Mouse (Mus musculus) neural tube, embryonic 13.5 days (tissue): ENCODE measurements around the gene Smchd1. TPM values are rescaled to one million over a fixed set of nuclear protein-coding genes. Genes with fewer than 3 reads are reported as not detected.
A peak's percentile ranks its signal among the peaks of the same experiment; 100 is the strongest.
"Not testable (repeated sequence)": the region's sequence is repeated elsewhere in the genome, so short reads cannot be mapped to it uniquely, and the experiment has no call there.

Experiments used
- ATAC-seq: fragments of 200-750 bp; cut with Nextera tagmentation; 2 replicates; pipeline ENCODE4 v1.8.0; 2017; ENCODE audit warnings: low read depth, mild to moderate bottlenecking, moderate TSS enrichment, moderate library complexity
- H3K27ac ChIP-seq: fragments of 300-500 bp; sonication (generic); replicated peaks from 2 replicates; pipeline ENCODE4 v1.5.1; 2015; ENCODE audit warnings: moderate library complexity, mild to moderate bottlenecking, inconsistent platforms
- H3K27me3 ChIP-seq: fragments of 300-500 bp; sonication (generic); 2 replicates; pipeline ENCODE4 v1.6.1; 2015; ENCODE audit warnings: mild to moderate bottlenecking, inconsistent platforms
- H3K36me3 ChIP-seq: fragments of 300-500 bp; sonication (generic); 2 replicates; pipeline ENCODE4 v1.6.1; 2015; ENCODE audit warnings: mild to moderate bottlenecking, inconsistent platforms
- H3K4me1 ChIP-seq: fragments of 300-500 bp; sonication (generic); replicated peaks from 2 replicates; pipeline ENCODE4 v1.6.1; 2015; ENCODE audit warnings: inconsistent platforms
- H3K4me2 ChIP-seq: fragments of 300-500 bp; sonication (generic); 2 replicates; pipeline ENCODE4 v1.6.1; 2015; ENCODE audit warnings: inconsistent platforms, mild to moderate bottlenecking, moderate library complexity
- H3K4me3 ChIP-seq: fragments of 300-500 bp; sonication (generic); 2 replicates; pipeline ENCODE4 v1.5.1; 2015; ENCODE audit warnings: mild to moderate bottlenecking, inconsistent platforms
- H3K9ac ChIP-seq: fragments of 300-500 bp; sonication (generic); 2 replicates; pipeline ENCODE4 v1.6.1; 2015; ENCODE audit warnings: moderate library complexity, mild to moderate bottlenecking, inconsistent platforms
- H3K9me3 ChIP-seq: fragments of 300-500 bp; sonication (generic); 2 replicates; pipeline ENCODE4 v1.6.1; 2016; ENCODE audit warnings: inconsistent platforms
- WGBS: fragments of 180-500 bp; shearing (Covaris S2); methylation state at CpG from one replicate; pipeline ENCODE4 v1.1.7; 2015; 5-methylcytosine and 5-hydroxymethylcytosine counted together
- polyA plus RNA-seq: library from polyadenylated mRNA; unstranded; fragments of >200 nt; fragmentation: Nextera tagmentation; extraction: Ambion mirVana; gene quantifications from 2 replicates; pipeline ENCODE4 v1.2.1, GENCODE M21; 2015

The Smchd1 gene
- polyA plus RNA-seq, 1 experiment from 2014 or later, result 34.5 TPM

DNA sequence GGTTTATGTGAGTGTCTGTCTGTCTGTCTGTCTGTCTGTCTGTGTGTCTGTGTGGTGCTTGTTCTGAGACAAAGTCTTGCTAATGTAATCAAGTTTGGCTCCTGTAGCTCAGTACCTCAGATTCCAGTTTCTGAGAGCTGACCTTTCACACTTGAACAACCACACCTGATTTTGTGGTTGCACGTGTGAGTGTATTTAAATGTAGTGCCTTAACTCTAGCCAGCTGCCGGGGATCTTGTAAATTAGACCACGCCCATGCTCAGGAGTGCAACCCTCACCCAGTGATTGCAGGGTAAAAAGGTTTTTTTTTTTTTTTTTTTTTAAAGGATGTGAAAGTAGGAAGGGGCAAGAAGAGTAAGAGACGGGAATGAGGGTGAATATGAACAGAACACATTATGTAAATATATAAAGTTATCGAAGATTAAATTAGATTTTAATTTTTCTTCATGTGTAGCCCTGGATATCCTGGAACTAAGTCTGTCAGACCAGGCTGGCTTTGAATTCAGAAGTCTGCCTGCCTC lies 4.3 kb upstream of the Smchd1 start:
- H3K4me1 ChIP-seq, result peaks cover 8% of the 10 kb centered on the region
- no peak overlapping the region for H3K9ac ChIP-seq
- H3K27ac ChIP-seq, result no peak overlapping the region
- no peaks in the 10 kb centered on the region for H3K36me3 ChIP-seq
- no peak overlapping the region for H3K4me2 ChIP-seq
- no peaks in the 10 kb centered on the region for H3K9me3 ChIP-seq
- no peak overlapping the region for H3K4me3 ChIP-seq
- no peak for ATAC-seq
- 73% methylated on average over 5 of the region's 5 CpGs for WGBS
- H3K27me3 ChIP-seq, result no peaks in the 10 kb centered on the region

DNA sequence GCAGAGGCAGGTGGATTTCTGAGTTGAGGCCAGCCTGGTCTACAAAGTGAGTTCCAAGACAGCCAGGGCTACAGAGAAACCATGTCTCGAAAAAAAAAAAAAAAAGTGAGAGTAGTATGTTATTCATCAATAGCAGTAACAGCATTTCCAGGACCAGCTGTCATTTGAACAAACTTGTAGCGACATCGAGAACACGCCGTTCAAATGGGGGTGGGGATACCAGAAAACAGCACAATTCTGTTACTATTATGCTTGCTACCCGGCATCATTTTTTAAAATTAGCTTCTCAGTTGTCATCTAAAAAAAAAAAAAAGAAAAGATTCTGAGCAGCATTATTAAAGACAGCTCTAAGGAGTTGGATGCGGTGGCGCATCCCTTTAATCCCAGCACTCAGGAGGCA lies 2.3 kb upstream of the Smchd1 start:
- WGBS, result 94% methylated on average over 8 of the region's 8 CpGs
- Histone ChIP-seq H3K4me1 (peaks cover 27% of the 10 kb centered on the region), H3K4me2 (no peak overlapping the region), H3K4me3 (no peak overlapping the region), H3K27ac (no peak overlapping the region), H3K36me3 (no peaks in the 10 kb centered on the region), H3K9ac (no peak overlapping the region), H3K9me3 (no peaks in the 10 kb centered on the region), H3K27me3 (no peaks in the 10 kb centered on the region)
- no peak for ATAC-seq

DNA sequence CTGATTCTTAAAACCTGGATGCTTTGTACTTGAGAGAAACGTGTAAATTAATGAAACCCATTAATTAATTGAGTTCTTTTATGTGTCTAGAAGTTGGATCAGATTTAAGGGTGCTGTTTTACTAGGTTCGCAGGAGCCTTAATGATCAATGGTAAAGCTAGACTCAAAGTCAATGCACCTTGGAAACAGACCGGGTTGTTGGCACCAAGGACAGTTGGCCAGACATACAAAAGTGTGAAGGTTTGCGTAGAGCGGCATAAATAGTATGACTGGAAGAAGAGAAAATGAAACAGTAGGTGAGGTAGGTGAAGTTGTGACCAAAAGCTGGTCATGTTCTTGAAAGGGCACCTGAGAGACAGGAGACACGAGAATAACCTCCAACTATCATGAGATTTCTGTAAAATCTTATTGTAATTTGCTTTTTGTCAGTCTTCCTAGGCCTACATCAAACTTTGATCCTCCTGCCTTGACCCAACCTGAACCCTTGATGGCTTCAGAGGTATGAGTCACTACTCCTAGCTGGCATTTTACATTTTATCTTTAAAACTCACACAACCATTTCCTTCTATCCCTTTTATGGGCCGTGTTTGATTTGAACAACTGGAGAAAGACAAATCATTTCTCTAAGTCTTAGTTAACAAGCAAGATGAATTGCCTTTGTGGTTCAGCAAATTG lies 1.3 kb upstream of the Smchd1 start:
- H3K9ac ChIP-seq, result peak overlapping the region; percentile 95
- H3K4me2 ChIP-seq, result peak overlapping the region; percentile 93
- no peak for ATAC-seq
- no peaks in the 10 kb centered on the region for H3K27me3 ChIP-seq
- H3K4me3 ChIP-seq, result peak overlapping the region; percentile 84
- peaks cover 28% of the 10 kb centered on the region for H3K4me1 ChIP-seq
- no peak overlapping the region; the same call in 1 of the 2 replicates for H3K27ac ChIP-seq
- WGBS, result 80% methylated on average over 7 of the region's 7 CpGs
- no peaks in the 10 kb centered on the region for H3K36me3 ChIP-seq
- no peaks in the 10 kb centered on the region for H3K9me3 ChIP-seq

DNA sequence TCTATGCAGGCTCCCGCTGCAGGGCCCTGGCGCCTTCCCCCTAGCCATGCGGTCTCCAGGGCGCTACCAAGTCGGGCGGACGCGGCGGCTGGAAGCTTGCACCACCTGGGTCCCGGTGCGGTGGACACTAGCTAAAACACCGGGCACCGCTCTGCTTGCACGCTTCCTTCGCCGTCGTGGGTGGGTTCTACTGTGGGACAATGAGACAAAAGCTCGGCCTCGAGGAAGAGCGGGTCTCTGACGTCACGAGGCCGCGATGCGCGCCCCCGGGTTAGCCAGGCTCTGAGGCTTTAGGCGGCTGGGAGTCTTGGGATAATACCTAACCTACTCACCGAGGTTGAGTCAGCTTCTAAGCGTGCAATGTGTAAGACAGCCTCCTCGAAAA lies 554 bp upstream of the Smchd1 start:
- ATAC-seq, result peak; percentile 84
- H3K4me2 ChIP-seq, result peak overlapping the region; percentile 93
- peaks cover 28% of the 10 kb centered on the region for H3K4me1 ChIP-seq
- H3K27me3 ChIP-seq, result no peaks in the 10 kb centered on the region
- peak overlapping the region; percentile 99 for H3K27ac ChIP-seq
- H3K9me3 ChIP-seq, result no peaks in the 10 kb centered on the region
- peak overlapping the region; percentile 84 for H3K4me3 ChIP-seq
- H3K36me3 ChIP-seq, result no peaks in the 10 kb centered on the region
- WGBS, result 0% methylated on average over 30 of the region's 31 CpGs
- H3K9ac ChIP-seq, result peak overlapping the region; percentile 95

DNA sequence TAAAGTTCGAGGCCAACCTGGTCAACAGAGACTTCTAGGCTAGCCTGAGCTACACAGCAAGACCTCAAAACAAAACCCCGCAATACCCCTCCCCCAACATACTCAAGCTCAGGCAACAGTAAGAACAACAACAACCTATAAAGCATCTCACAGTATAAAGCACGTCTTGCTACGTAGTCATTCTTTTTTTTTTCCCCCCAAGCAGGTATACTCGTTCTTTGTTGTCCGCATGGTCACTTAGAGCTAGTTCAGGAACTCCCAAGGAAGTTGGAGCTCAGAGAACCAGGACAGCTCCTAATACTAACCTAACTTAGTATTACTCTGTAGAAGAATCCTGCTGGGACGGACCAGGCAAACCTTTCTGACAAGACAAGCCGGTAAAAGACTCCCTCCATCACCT lies 1.0 kb downstream of the Smchd1 start:
- Histone ChIP-seq H3K9ac (peak overlapping the region; percentile 95), H3K4me2 (peak overlapping the region; percentile 93), H3K36me3 (no peaks in the 10 kb centered on the region), H3K27me3 (no peaks in the 10 kb centered on the region), H3K4me3 (peak overlapping the region; percentile 84), H3K9me3 (no peaks in the 10 kb centered on the region), H3K4me1 (peaks cover 28% of the 10 kb centered on the region), H3K27ac (no peak overlapping the region; the same call in 1 of the 2 replicates)
- WGBS, result 14% methylated on average over 8 of the region's 8 CpGs
- ATAC-seq, result no peak

DNA sequence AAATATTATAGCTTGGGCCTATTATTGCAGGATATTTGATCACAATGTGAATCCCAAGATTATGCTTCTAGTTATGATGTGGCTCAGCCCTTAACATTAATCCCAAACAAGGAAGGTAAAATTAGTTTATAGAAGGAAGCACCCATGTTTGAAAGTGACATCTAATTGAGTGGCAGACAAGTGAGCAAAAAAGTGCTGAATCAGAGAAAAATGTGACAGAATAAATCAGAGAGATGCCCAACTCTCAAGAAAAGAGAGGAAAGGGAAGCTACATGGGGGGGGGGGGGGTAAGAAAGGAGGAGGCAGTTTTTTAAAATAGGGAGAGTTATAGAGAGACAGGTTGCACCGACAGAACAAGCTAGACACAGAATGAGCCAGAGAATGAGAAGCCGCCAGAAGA lies 3.9 kb downstream of the Smchd1 start:
- H3K9me3 ChIP-seq, result no peaks in the 10 kb centered on the region
- no peak overlapping the region for H3K9ac ChIP-seq
- no peaks in the 10 kb centered on the region for H3K27me3 ChIP-seq
- H3K4me1 ChIP-seq, result peaks cover 25% of the 10 kb centered on the region
- no peaks in the 10 kb centered on the region for H3K36me3 ChIP-seq
- 81% methylated on average over 2 of the region's 2 CpGs for WGBS
- ATAC-seq, result no peak
- H3K4me2 ChIP-seq, result no peak overlapping the region
- H3K4me3 ChIP-seq, result no peak overlapping the region
- no peak overlapping the region for H3K27ac ChIP-seq

DNA sequence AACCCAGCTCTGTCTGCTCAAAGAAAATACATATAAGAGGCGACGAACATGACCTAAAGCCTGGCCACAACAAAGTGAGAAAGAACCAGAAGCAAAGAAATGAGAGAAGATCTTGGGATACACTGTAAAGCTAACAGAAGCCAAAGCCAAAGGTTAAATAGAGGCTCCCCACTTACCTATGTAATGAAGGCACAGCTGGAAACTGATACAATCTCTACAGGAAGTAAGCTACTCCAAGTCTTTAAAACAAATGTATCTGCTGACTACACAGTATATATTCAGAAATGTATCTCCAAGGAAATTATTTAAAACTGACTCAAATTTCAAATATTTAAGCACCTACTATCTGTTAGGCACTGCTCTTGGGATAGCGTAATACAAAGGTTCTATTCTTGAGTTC lies 14.8 kb downstream of the Smchd1 start:
- no peak overlapping the region for H3K9ac ChIP-seq
- no peak for ATAC-seq
- H3K27ac ChIP-seq, result no peak overlapping the region
- H3K27me3 ChIP-seq, result no peaks in the 10 kb centered on the region
- no peaks in the 10 kb centered on the region for H3K9me3 ChIP-seq
- no peak overlapping the region for H3K4me3 ChIP-seq
- H3K36me3 ChIP-seq, result peaks cover 30% of the 10 kb centered on the region
- H3K4me2 ChIP-seq, result no peak overlapping the region
- H3K4me1 ChIP-seq, result no peaks in the 10 kb centered on the region
- WGBS, result 90% methylated on average over 3 of the region's 3 CpGs

DNA sequence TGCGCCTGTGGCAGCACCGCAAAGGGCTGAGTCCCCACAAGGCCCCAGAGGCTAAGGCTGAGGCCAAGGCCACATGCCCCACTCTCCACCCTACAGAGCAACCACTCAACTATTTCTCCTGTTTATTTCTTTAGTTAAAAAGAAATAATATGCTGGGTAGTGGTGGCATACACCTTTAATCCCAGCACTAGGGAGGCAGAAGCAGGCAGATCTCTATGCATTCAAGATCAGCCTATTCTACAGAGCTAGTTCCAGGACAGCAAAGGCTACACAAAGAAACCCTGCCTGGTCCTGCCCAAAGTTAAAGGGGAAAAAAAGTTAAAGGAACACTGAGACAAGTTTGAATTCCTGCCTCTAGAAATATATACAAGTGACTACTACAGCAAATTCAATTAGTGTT lies 15.3 kb downstream of the Smchd1 start, which contains the start of gene Gm4707:
Gm4707 (minus strand) TSS at position 101 of the 400 bp plus-strand sequence.
- Histone ChIP-seq H3K27ac (no peak within 1 kb of the TSS), H3K4me2 (no peak within 1 kb of the TSS), H3K27me3 (no peaks in the 10 kb centered on the region), H3K36me3 (peaks cover 33% of the 10 kb centered on the region), H3K9me3 (no peaks in the 10 kb centered on the region), H3K4me3 (no peak within 1 kb of the TSS), H3K9ac (no peak within 1 kb of the TSS), H3K4me1 (no peaks in the 10 kb centered on the region)
- no peak for ATAC-seq
- 97% methylated on average over 2 of the region's 2 CpGs for WGBS

DNA sequence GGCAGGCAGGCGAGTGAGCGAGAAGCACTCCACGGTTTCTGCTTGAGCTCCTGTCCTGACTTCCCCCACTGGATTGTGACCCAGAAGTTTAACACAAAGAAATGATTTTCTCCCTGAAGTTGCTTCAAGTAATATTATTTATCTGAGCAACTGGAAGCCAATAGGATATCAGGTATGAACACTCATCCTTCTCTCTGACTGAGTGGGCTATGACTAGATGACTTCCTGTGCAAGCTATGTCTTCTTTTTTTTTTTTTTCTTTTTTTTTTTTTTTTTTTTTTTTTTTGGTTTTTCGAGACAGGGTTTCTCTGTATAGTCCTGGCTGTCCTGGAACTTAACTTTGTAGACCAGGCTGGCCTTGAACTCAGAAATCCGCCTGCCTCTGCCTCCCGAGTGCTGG lies 17.8 kb downstream of the Smchd1 start:
- not testable (repeated sequence) for H3K9ac ChIP-seq, H3K4me1 ChIP-seq, H3K27me3 ChIP-seq, ATAC-seq, H3K27ac ChIP-seq, H3K4me3 ChIP-seq, H3K9me3 ChIP-seq, H3K4me2 ChIP-seq
- 86% methylated on average over 6 of the region's 6 CpGs for WGBS
- H3K36me3 ChIP-seq, result peaks cover 33% of the 10 kb centered on the region

DNA sequence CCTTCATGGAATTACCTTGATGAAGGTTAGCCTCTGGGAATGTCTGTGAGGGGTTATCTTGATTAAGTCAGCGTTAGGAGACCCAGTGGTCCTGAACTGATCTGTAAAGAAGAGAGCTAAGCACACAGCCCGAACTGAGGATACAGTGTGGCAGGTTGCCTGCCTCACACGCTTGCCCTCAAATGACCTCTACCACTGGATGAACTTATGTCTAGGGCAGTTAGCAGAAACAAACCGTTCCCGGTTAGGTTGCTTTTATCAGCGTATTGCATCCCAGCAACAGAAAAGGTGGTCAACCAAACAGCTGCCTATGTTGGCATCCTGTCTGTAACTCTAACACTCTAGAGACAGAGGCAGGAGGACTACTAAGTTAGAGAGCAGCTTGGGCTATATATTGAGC lies 30.0 kb downstream of the Smchd1 start:
- Histone ChIP-seq H3K9me3 (no peaks in the 10 kb centered on the region), H3K4me3 (no peak overlapping the region), H3K9ac (no peak overlapping the region), H3K4me1 (no peaks in the 10 kb centered on the region), H3K27ac (no peak overlapping the region), H3K36me3 (peaks cover 31% of the 10 kb centered on the region), H3K27me3 (no peaks in the 10 kb centered on the region), H3K4me2 (no peak overlapping the region)
- no peak for ATAC-seq
- 98% methylated on average over 6 of the region's 6 CpGs for WGBS

DNA sequence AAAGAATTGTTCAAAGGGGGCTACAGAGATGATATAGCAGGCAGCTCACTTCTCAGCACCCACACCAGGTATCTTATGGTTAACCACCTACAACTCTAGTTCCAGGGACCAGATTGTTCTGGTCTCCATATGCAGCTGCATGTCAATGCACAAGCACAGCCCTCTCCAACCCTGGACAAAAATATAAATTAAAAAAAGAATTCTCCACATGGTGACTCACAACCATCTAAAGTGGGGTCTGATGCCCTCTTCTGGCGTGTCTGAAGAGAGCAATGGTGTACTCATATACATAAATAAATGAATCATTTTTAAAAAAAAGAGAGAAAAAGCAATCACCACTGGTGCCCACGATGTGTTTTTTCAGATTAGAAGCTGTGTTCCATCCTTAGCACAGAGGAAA lies 30.4 kb downstream of the Smchd1 start:
- no peak overlapping the region for H3K4me3 ChIP-seq
- no peaks in the 10 kb centered on the region for H3K4me1 ChIP-seq
- peaks cover 31% of the 10 kb centered on the region for H3K36me3 ChIP-seq
- 87% methylated on average over 2 of the region's 2 CpGs for WGBS
- H3K4me2 ChIP-seq, result no peak overlapping the region
- no peaks in the 10 kb centered on the region for H3K27me3 ChIP-seq
- no peak overlapping the region for H3K9ac ChIP-seq
- no peak overlapping the region for H3K27ac ChIP-seq
- ATAC-seq, result no peak
- no peaks in the 10 kb centered on the region for H3K9me3 ChIP-seq

DNA sequence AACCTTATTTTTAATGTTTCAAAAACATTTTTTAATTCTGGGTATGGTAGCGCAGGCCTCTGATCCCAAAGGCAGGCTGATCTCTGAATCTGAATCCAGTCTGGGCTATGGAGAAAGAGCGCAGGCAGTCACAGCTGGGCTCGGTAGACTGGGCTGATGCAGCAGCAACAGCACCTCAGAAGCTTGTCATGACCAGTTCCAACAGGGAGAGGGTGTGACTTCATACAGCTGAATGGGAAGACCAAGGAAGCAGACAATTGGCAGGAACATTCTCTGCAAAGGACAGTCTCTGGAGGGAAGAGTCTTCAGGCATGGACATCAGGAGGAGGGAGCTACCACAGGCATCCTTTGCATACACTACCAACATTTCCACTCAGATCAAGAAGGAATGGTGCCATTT lies 31.0 kb downstream of the Smchd1 start:
- Histone ChIP-seq H3K36me3 (peaks cover 31% of the 10 kb centered on the region), H3K4me2 (no peak overlapping the region), H3K27ac (no peak overlapping the region), H3K9ac (no peak overlapping the region), H3K4me3 (no peak overlapping the region), H3K4me1 (no peaks in the 10 kb centered on the region), H3K27me3 (no peaks in the 10 kb centered on the region), H3K9me3 (no peaks in the 10 kb centered on the region)
- 95% methylated on average over 3 of the region's 3 CpGs for WGBS
- no peak for ATAC-seq

DNA sequence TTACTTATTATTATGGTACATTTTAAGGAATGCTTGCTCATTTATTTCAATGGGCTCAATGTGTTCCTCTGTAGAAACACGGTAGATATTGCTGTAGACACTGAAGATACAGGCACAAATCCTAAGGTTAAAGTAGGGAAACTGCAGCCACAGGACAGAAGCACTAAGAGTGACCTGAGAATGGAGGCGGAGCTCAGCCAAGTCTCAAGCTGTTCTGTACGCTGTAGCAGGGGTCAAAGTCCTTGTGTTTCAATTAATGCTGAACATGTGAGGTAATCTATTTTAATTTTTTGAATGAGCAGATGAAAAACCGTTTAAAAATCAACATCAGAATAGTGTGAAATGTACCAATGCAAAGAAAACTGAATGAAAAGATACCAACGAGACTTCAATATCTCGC lies 31.9 kb downstream of the Smchd1 start:
- no peaks in the 10 kb centered on the region for H3K27me3 ChIP-seq
- no peak overlapping the region for H3K4me2 ChIP-seq
- ATAC-seq, result no peak
- no peak overlapping the region for H3K27ac ChIP-seq
- H3K4me1 ChIP-seq, result no peaks in the 10 kb centered on the region
- no peaks in the 10 kb centered on the region for H3K9me3 ChIP-seq
- no peak overlapping the region for H3K9ac ChIP-seq
- H3K36me3 ChIP-seq, result peaks cover 31% of the 10 kb centered on the region
- no peak overlapping the region for H3K4me3 ChIP-seq
- 91% methylated on average over 6 of the region's 6 CpGs for WGBS
